Mouse (Mus musculus): ENCODE measurements around the gene Gm9844. TPM values are rescaled to one million over a fixed set of nuclear protein-coding genes. Genes with fewer than 3 reads are reported as not detected.

Gene Gm9844
- polyA plus RNA-seq, 1 experiment from 2014 or later: 23.0 TPM

DNA sequence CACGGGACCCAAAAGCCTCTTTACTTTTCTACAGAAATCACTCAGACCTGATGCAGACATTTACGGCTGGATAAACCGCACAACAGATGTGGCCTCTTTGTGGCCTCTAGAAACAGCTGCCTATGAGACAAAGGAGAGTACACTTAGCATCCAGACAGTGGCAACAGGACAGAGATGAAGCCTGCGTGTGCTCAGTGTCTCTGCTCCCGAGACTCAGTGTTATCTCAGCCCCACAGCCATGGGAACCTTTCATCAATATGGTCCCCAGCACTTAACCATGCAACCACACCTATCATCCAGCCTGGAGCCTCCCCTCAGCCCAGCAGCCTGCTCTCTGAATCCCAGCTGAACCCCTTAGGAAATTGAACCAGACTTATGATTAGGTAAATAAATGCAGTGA lies 2.8 kb upstream of the Gm9844 start:
- 75% methylated on average over 5 of the region's 5 CpGs for WGBS
- no peaks in the 10 kb centered on the region for H3K36me3 ChIP-seq (ENCODE audit: control insufficient read depth, insufficient read depth)
- no peak overlapping the region for H3K4me3 ChIP-seq (replicated peaks; ENCODE audit: low read length)
- no peaks in the 10 kb centered on the region for H3K4me1 ChIP-seq (replicated peaks; ENCODE audit: control insufficient read depth, insufficient read depth, low read length)
- no peak overlapping the region for H3K4me2 ChIP-seq (ENCODE audit: low read length)
- ATAC-seq: no peak
- H3K9ac ChIP-seq (replicated peaks; ENCODE audit: low read depth, low read length): no peak overlapping the region
- no peaks in the 10 kb centered on the region for H3K9me3 ChIP-seq (ENCODE audit: control insufficient read depth, low read length)
- no peak overlapping the region for H3K27ac ChIP-seq (ENCODE audit: low read length)
- no peaks in the 10 kb centered on the region for H3K27me3 ChIP-seq (replicated peaks; ENCODE audit: control insufficient read depth, insufficient read depth, low read length)

DNA sequence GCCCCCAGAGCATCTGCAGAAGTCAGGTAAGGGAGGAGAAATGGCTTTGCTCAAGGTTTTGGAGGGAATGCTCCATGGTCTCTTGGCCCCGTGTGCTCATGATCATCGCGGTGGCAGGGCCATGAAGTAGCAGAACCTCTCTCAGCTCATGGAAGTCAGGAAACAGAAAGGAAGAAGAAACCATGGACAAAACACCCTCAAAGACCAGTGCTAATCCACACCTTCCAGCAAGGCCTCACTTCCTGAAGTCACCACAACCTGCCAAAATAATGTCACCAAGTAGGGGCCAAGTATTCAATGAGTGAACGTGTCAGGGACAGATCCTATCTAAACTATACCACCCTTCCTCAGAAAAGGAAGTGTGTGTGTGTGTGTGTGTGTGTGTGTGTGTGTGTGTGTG lies 840 bp downstream of the Gm9844 start:
- Histone ChIP-seq H3K4me2 (ENCODE audit: low read length) (no peak overlapping the region), H3K9ac (replicated peaks; ENCODE audit: low read depth, low read length) (no peak overlapping the region)
- WGBS: 87% methylated on average over 4 of the region's 4 CpGs

DNA sequence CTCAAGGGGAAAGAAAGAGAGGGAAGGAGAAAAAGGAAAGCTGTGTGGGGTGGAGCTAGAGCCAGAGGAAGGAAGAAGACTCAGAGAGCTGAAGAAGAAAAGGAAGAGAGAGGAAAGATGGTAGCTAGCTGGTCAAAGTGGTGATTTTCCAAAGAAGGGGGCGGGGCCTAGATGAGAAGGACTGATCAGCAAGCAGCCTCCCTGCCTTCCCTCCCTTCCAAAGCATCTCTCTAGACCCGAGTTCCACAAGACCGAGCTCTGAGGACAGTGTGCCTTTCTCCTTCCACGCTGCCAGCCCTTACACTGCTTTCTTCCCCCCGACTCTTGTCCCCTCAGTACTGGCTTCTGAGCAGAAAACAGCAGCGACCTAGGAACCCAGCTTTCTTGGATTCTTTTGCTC lies 2.1 kb downstream of the Gm9844 start:
- H3K36me3 ChIP-seq (ENCODE audit: control insufficient read depth, insufficient read depth): no peaks in the 10 kb centered on the region
- H3K4me2 ChIP-seq (ENCODE audit: low read length): no peak overlapping the region
- H3K4me1 ChIP-seq (replicated peaks; ENCODE audit: control insufficient read depth, insufficient read depth, low read length): no peaks in the 10 kb centered on the region; the same call in 1 of the 2 replicates
- H3K27me3 ChIP-seq (replicated peaks; ENCODE audit: control insufficient read depth, insufficient read depth, low read length): no peaks in the 10 kb centered on the region
- ATAC-seq: no peak
- no peaks in the 10 kb centered on the region for H3K9me3 ChIP-seq (ENCODE audit: control insufficient read depth, low read length)
- no peak overlapping the region for H3K27ac ChIP-seq (ENCODE audit: low read length)
- 28% methylated on average over 6 of the region's 6 CpGs for whole genome bisulfite sequencing
- 0 out of 2 replicates have a peak overlapping the region, but pooled peaks have one; percentile 13 for H3K9ac ChIP-seq (replicated peaks; ENCODE audit: low read depth, low read length)
- H3K4me3 ChIP-seq (replicated peaks; ENCODE audit: low read length): no peak overlapping the region

More for the DNA sequence above, 840 bp downstream of the Gm9844 start:
- Histone ChIP-seq H3K4me3 (replicated peaks; ENCODE audit: low read length) (no peak overlapping the region), H3K27me3 (replicated peaks; ENCODE audit: control insufficient read depth, insufficient read depth, low read length) (no peaks in the 10 kb centered on the region), H3K9me3 (ENCODE audit: control insufficient read depth, low read length) (no peaks in the 10 kb centered on the region), H3K4me1 (replicated peaks; ENCODE audit: control insufficient read depth, insufficient read depth, low read length) (no peaks in the 10 kb centered on the region), H3K27ac (ENCODE audit: low read length) (no peak overlapping the region), H3K36me3 (ENCODE audit: control insufficient read depth, insufficient read depth) (no peaks in the 10 kb centered on the region)
- no peak for ATAC-seq

DNA sequence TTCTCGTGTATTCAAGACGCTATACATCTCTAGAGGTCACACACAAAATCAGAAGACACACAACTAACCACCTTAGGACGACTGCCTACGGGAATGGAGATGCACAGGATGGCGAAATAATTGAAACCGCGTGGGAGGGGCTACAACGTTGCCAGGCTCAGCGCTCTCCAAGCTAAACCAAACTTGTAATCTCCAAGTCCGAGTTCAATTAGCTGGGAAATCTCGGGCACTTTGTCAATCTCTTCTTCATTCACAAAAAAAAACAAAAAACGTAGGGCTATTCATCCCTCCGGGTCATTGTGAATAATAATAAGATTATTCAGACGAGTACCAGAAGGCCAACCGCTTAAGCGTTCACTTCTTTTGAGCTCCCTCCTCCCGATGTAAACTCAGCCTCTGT lies 7.1 kb downstream of the Gm9844 start:
- 20% methylated on average over 17 of the region's 17 CpGs for WGBS
- H3K27ac ChIP-seq (ENCODE audit: low read length): no peak overlapping the region
- no peak for ATAC-seq

DNA sequence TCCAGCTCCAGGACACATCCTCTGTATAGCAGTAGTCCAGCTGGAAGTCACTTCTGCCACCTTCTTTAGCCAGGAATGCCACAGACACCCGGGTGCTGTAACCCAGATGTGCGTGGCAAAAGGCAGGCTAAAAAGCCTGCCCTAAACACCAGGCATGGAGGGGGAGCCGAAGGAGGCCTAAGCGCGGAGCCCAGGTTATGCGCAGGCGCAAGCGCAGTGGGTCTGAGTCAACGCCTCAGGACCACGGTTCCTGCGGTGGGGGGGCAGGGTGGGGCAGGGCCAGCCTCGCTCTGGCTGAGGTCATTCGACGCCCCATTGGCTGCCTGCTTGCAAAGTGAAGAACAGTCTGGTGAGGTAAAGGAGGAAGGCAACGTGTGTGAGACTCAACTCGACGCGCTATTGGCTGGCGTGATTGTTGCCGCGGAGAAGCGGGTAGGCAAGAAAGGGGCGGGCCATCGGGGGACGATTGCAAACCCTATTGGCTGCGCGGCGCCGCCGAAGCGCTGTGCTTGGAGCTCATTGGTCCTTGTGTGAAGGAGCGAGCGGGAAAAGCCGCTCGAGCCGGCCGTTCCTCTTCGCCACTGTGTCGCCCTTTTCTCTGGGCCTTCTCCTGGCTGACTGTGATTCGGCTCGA lies 7.6 kb downstream of the Gm9844 start, which contains the start of the genes Lypd4 and Dmrtc2:
TSS of gene Lypd4 (minus strand) at position 410 of the 634 bp plus-strand sequence.
TSS of gene Dmrtc2 (plus strand) at position 526 of the 634 bp plus-strand sequence.
- no peak within 1 kb of the TSS for H3K4me3 ChIP-seq (replicated peaks; ENCODE audit: low read length)
- no peaks in the 10 kb centered on the region for H3K9me3 ChIP-seq (ENCODE audit: control insufficient read depth, low read length)
- 57% methylated on average over 41 of the region's 41 CpGs for WGBS
- no peak within 1 kb of the TSS for H3K27ac ChIP-seq (ENCODE audit: low read length)
- no peaks in the 10 kb centered on the region for H3K27me3 ChIP-seq (replicated peaks; ENCODE audit: control insufficient read depth, insufficient read depth, low read length)
- no peaks in the 10 kb centered on the region for H3K36me3 ChIP-seq (ENCODE audit: control insufficient read depth, insufficient read depth)
- H3K4me2 ChIP-seq (ENCODE audit: low read length): no peak within 1 kb of the TSS
- peaks cover 2% of the 10 kb centered on the region; the same call in 1 of the 2 replicates for H3K4me1 ChIP-seq (replicated peaks; ENCODE audit: control insufficient read depth, insufficient read depth, low read length)
- no peak for ATAC-seq
- no peak within 1 kb of the TSS for H3K9ac ChIP-seq (replicated peaks; ENCODE audit: low read depth, low read length)

More for the DNA sequence above, 7.1 kb downstream of the Gm9844 start:
- H3K9ac ChIP-seq (replicated peaks; ENCODE audit: low read depth, low read length): no peak overlapping the region
- no peaks in the 10 kb centered on the region for H3K36me3 ChIP-seq (ENCODE audit: control insufficient read depth, insufficient read depth)
- H3K9me3 ChIP-seq (ENCODE audit: control insufficient read depth, low read length): no peaks in the 10 kb centered on the region
- H3K4me3 ChIP-seq (replicated peaks; ENCODE audit: low read length): no peak overlapping the region
- H3K4me2 ChIP-seq (ENCODE audit: low read length): no peak overlapping the region
- peaks cover 2% of the 10 kb centered on the region; the same call in 1 of the 2 replicates for H3K4me1 ChIP-seq (replicated peaks; ENCODE audit: control insufficient read depth, insufficient read depth, low read length)
- H3K27me3 ChIP-seq (replicated peaks; ENCODE audit: control insufficient read depth, insufficient read depth, low read length): no peaks in the 10 kb centered on the region

DNA sequence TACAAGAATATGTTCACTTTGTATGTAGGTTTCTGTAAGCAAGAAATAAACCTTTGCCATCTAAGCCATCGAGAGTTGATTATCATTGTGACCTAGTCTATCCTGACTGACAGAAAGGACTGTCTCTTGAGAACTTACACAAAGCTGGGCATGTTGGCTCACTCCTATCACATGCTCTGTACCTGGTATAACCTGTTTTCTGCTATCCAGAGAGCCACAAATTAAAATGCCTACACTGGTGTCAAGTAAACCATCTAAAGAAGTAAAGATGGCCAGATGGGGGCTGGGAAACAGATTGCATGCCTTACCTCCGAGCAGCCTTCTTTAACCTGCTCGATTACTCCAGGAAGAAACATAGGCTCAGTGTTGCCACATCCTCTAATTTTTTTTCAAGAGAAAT lies 15.6 kb downstream of the Gm9844 start:
- WGBS: 86% methylated on average over 3 of the region's 3 CpGs
- no peak for ATAC-seq
- no peaks in the 10 kb centered on the region for H3K36me3 ChIP-seq (ENCODE audit: control insufficient read depth, insufficient read depth)
- H3K4me1 ChIP-seq (replicated peaks; ENCODE audit: control insufficient read depth, insufficient read depth, low read length): no peaks in the 10 kb centered on the region
- H3K9me3 ChIP-seq (ENCODE audit: control insufficient read depth, low read length): no peaks in the 10 kb centered on the region
- no peak overlapping the region for H3K4me2 ChIP-seq (ENCODE audit: low read length)
- no peak overlapping the region for H3K4me3 ChIP-seq (replicated peaks; ENCODE audit: low read length)
- H3K27ac ChIP-seq (ENCODE audit: low read length): no peak overlapping the region
- H3K27me3 ChIP-seq (replicated peaks; ENCODE audit: control insufficient read depth, insufficient read depth, low read length): no peaks in the 10 kb centered on the region
- H3K9ac ChIP-seq (replicated peaks; ENCODE audit: low read depth, low read length): no peak overlapping the region

DNA sequence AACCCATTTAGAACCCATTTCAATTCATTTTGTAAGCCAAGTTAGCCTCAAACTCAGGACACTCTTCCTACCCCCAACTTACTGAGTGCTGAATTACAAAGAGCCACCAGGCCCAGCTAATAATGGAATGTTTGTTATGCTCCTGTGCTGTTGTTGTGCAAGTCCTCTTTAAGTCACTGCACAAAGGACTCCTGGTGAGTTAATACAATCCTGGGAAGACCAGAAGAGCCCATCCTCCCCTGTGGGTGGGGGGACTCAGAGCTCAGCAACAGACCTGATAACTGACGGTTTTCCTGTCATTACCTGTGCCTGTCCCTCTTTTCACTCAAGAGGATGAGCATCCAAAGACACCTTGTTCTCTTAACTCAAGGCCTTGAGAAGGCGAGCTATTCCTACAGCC lies 17.6 kb downstream of the Gm9844 start:
- Histone ChIP-seq H3K27me3 (replicated peaks; ENCODE audit: control insufficient read depth, insufficient read depth, low read length) (no peaks in the 10 kb centered on the region), H3K4me1 (replicated peaks; ENCODE audit: control insufficient read depth, insufficient read depth, low read length) (no peaks in the 10 kb centered on the region), H3K4me3 (replicated peaks; ENCODE audit: low read length) (no peak overlapping the region), H3K9ac (replicated peaks; ENCODE audit: low read depth, low read length) (no peak overlapping the region), H3K36me3 (ENCODE audit: control insufficient read depth, insufficient read depth) (no peaks in the 10 kb centered on the region), H3K9me3 (ENCODE audit: control insufficient read depth, low read length) (no peaks in the 10 kb centered on the region), H3K27ac (ENCODE audit: low read length) (no peak overlapping the region), H3K4me2 (ENCODE audit: low read length) (no peak overlapping the region)
- ATAC-seq: no peak
- 23% methylated on average over 2 of the region's 2 CpGs for WGBS

DNA sequence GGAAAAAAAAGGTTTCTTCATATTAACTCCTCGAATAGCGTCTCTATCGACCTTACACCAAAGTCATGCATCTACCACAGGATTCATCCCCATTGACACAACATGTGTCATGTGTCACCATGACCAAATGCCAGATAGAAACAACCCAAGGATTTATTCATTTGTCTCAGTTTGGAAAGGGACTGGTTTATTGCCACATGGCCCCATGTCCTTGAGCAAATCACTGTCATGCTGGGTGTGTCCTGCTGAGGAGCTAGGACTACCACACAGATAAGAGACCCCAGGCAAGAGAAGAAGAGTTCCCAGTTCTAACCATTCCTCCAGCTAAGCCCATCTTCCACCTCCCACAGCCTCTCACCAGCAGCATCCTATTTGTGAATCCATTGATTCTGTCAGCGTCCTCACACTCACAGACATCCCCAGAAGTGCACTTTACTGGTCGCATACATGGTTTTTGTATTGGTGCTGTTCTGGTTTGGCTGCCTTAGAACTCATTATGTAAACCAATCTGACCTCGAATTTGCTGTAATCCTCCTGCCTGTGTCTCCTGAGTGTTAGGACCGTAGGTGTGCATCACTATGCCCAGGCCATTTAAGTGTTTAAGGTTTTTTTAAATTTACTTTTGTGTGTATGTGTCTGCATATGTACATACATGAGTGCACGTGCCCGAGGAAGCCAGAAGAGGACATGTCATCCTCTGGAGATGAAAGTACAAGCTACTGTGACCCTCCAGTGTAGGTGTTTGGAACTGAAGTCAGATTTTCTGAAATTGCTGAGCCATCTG lies 20.6 kb downstream of the Gm9844 start:
- Histone ChIP-seq H3K9me3 (ENCODE audit: control insufficient read depth, low read length) (no peaks in the 10 kb centered on the region), H3K4me2 (ENCODE audit: low read length) (no peak overlapping the region), H3K36me3 (ENCODE audit: control insufficient read depth, insufficient read depth) (0 out of 2 replicates have a peak, but pooled peaks cover 2% of the 10 kb centered on the region), H3K27ac (ENCODE audit: low read length) (no peak overlapping the region), H3K27me3 (replicated peaks; ENCODE audit: control insufficient read depth, insufficient read depth, low read length) (no peaks in the 10 kb centered on the region), H3K9ac (replicated peaks; ENCODE audit: low read depth, low read length) (no peak overlapping the region), H3K4me1 (replicated peaks; ENCODE audit: control insufficient read depth, insufficient read depth, low read length) (peaks cover 21% of the 10 kb centered on the region), H3K4me3 (replicated peaks; ENCODE audit: low read length) (no peak overlapping the region)
- ATAC-seq: no peak
- 93% methylated on average over 9 of the region's 9 CpGs for WGBS

DNA sequence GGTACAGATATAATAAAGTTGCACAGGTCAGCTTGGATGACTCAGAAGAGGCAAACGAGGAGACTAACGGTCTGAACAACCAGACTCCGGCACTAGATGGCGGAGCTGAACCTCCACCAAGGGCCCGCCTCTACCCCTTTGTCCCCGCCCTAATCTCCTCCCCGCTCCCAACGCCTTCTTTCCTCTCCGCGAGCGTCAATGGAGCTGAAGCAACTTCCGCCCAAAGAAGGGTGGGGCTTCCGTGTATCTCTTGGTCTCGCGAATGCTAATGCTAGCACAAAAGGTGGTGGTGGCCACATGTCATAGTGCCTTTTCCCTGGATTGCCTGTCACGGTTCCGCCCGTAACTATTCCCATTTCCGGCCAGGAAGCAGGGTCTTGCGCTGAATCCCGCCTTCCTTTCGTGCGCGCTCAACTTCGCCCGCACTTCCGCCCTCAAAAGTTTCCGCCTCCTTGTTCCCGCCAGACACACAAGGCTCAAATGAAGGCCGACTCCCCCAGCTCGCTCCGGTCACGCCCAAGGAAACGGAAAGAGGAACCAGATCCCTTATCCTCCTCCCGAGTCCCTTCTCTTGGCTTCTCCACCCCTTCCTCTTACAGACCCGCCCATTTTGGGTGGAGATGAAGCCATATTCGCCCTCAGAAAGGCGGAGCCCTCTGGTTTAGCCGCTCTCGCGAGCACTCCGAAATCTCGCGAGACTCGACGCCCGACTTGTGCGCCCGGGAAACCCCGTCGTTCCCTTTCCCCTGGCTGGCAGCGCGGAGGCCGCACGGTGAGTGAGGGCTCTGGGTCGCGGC lies 22.1 kb downstream of the Gm9844 start, which contains the start of gene Rps19:
TSS of gene Rps19 (plus strand) at position 476 of the 797 bp plus-strand sequence.
- peak within 1 kb of the TSS; percentile 89 for H3K4me3 ChIP-seq (replicated peaks; ENCODE audit: low read length)
- H3K27me3 ChIP-seq (replicated peaks; ENCODE audit: control insufficient read depth, insufficient read depth, low read length): no peaks in the 10 kb centered on the region
- H3K36me3 ChIP-seq (ENCODE audit: control insufficient read depth, insufficient read depth): peaks cover 3% of the 10 kb centered on the region; the same call in 1 of the 2 replicates
- peak within 1 kb of the TSS; percentile 100 for H3K9ac ChIP-seq (replicated peaks; ENCODE audit: low read depth, low read length)
- no peaks in the 10 kb centered on the region for H3K9me3 ChIP-seq (ENCODE audit: control insufficient read depth, low read length)
- WGBS: 0% methylated on average over 57 of the region's 57 CpGs
- H3K4me1 ChIP-seq (replicated peaks; ENCODE audit: control insufficient read depth, insufficient read depth, low read length): peaks cover 21% of the 10 kb centered on the region
- H3K27ac ChIP-seq (ENCODE audit: low read length): peak within 1 kb of the TSS; percentile 88
- ATAC-seq: peak; percentile 92
- H3K4me2 ChIP-seq (ENCODE audit: low read length): peak within 1 kb of the TSS; percentile 59
